Mouse (Mus musculus) E14TG2a.4 (cell line): ENCODE results near the gene Fxyd4.
A peak's percentile ranks its signal among the peaks of the same experiment; 100 is the strongest.

ENCODE experiments used
- H3K27me3 ChIP-seq: 2 replicates; pipeline ENCODE4 v1.6.1; 2014; ENCODE audit warnings: low read length, control low read depth; ENCODE audit not compliant: insufficient read depth
- H3K36me3 ChIP-seq: 2 replicates; pipeline ENCODE4 v1.6.1; 2014; ENCODE audit warnings: low read length, control low read depth; ENCODE audit not compliant: insufficient read depth
- H3K4me1 ChIP-seq: replicated peaks from 2 replicates; pipeline ENCODE4 v1.6.1; 2014; ENCODE audit warnings: low read depth, low read length, control low read depth
- H3K4me3 ChIP-seq: replicated peaks from 2 replicates; pipeline ENCODE4 v1.5.1; 2014; ENCODE audit warnings: mild to moderate bottlenecking, low read length
- H3K9me3 ChIP-seq: 2 replicates; pipeline ENCODE4 v1.6.1; 2014; ENCODE audit warnings: low read length, control low read depth
- CTCF ChIP-seq: conservative IDR thresholded peaks from 2 replicates; pipeline ENCODE4 v1.5.1; 2014; ENCODE audit warnings: low read length
- NANOG ChIP-seq: IDR thresholded peaks from 2 replicates; pipeline ENCODE4 v1.6.1; 2014; ENCODE audit warnings: borderline replicate concordance, low read length, mixed read lengths
- POU5F1 ChIP-seq: IDR thresholded peaks from 2 replicates; pipeline ENCODE4 v1.6.1; 2014; ENCODE audit warnings: low read length, borderline replicate concordance

Fxyd4 gene

GRCm38 (mm10) chr6:117908424-117908900 lies 29.0 kb downstream of the Fxyd4 start:
- peak; percentile 47; the same call in 1 of the 2 replicates for TF ChIP-seq NANOG
- TF ChIP-seq POU5F1: no peak
- H3K9me3 ChIP-seq: no peaks in the 10 kb centered on the region
- peak overlapping the region; percentile 99 for H3K4me3 ChIP-seq
- H3K27me3 ChIP-seq: no peaks in the 10 kb centered on the region
- H3K4me1 ChIP-seq: peaks cover 58% of the 10 kb centered on the region
- peaks cover 40% of the 10 kb centered on the region for H3K36me3 ChIP-seq

GRCm38 (mm10) chr6:117907979-117908355 lies 29.5 kb downstream of the Fxyd4 start:
- H3K4me3 ChIP-seq: peak overlapping the region; percentile 99
- no peaks in the 10 kb centered on the region for H3K27me3 ChIP-seq
- H3K4me1 ChIP-seq: peaks cover 54% of the 10 kb centered on the region
- TF ChIP-seq POU5F1: no peak
- TF ChIP-seq NANOG: no peak
- no peak for TF ChIP-seq CTCF
- H3K9me3 ChIP-seq: no peaks in the 10 kb centered on the region
- H3K36me3 ChIP-seq: peaks cover 35% of the 10 kb centered on the region

GRCm38 (mm10) chr6:117907301-117907978 lies 30.1 kb downstream of the Fxyd4 start:
- H3K27me3 ChIP-seq: no peaks in the 10 kb centered on the region
- H3K9me3 ChIP-seq: no peaks in the 10 kb centered on the region
- H3K4me1 ChIP-seq: peaks cover 54% of the 10 kb centered on the region
- peak overlapping the region; percentile 99 for H3K4me3 ChIP-seq
- peaks cover 31% of the 10 kb centered on the region for H3K36me3 ChIP-seq
- TF ChIP-seq CTCF (no peak), POU5F1 (no peak), NANOG (no peak)

- H3K9me3 ChIP-seq: no peaks in the 10 kb centered on the region
- peaks cover 25% of the 10 kb centered on the region for H3K36me3 ChIP-seq
- H3K4me1 ChIP-seq: peaks cover 53% of the 10 kb centered on the region
- TF ChIP-seq NANOG (no peak), CTCF (no peak), POU5F1 (no peak)
- H3K4me3 ChIP-seq: peak overlapping the region; percentile 99
- H3K27me3 ChIP-seq: no peaks in the 10 kb centered on the region
Observed at GRCm38 (mm10) chr6:117906590-117907271, 30.8 kb downstream of the Fxyd4 start.

- no peaks in the 10 kb centered on the region for H3K27me3 ChIP-seq
- H3K36me3 ChIP-seq: peaks cover 19% of the 10 kb centered on the region
- H3K9me3 ChIP-seq: no peaks in the 10 kb centered on the region
- TF ChIP-seq NANOG: no peak
- TF ChIP-seq CTCF: no peak
- no peak for TF ChIP-seq POU5F1
- peaks cover 53% of the 10 kb centered on the region for H3K4me1 ChIP-seq
- H3K4me3 ChIP-seq: peak overlapping the region; percentile 79
Observed at GRCm38 (mm10) chr6:117906015-117906531, 31.4 kb downstream of the Fxyd4 start.

GRCm38 (mm10) chr6:117905260-117905930 lies 32.1 kb downstream of the Fxyd4 start:
- Histone ChIP-seq H3K4me1 (peaks cover 54% of the 10 kb centered on the region), H3K9me3 (no peaks in the 10 kb centered on the region), H3K4me3 (peak overlapping the region; percentile 79), H3K27me3 (no peaks in the 10 kb centered on the region), H3K36me3 (peaks cover 14% of the 10 kb centered on the region)
- TF ChIP-seq POU5F1: no peak
- no peak for TF ChIP-seq CTCF
- no peak for TF ChIP-seq NANOG

- TF ChIP-seq CTCF: no peak
- no peak for TF ChIP-seq POU5F1
- no peak for TF ChIP-seq NANOG
- Histone ChIP-seq H3K27me3 (no peaks in the 10 kb centered on the region), H3K36me3 (peaks cover under 1% of the 10 kb centered on the region; the same call in 1 of the 2 replicates), H3K9me3 (no peaks in the 10 kb centered on the region), H3K4me1 (peaks cover 52% of the 10 kb centered on the region), H3K4me3 (no peak overlapping the region)
Observed at GRCm38 (mm10) chr6:117903836-117904235, 33.7 kb downstream of the Fxyd4 start.

- H3K27me3 ChIP-seq: no peaks in the 10 kb centered on the region
- TF ChIP-seq NANOG (no peak), POU5F1 (no peak), CTCF (no peak)
- H3K4me3 ChIP-seq: peak overlapping the region; percentile 20; the same call in 1 of the 2 replicates
- H3K36me3 ChIP-seq: no peaks in the 10 kb centered on the region
- no peaks in the 10 kb centered on the region for H3K9me3 ChIP-seq
- peaks cover 52% of the 10 kb centered on the region for H3K4me1 ChIP-seq
Observed at GRCm38 (mm10) chr6:117902556-117902955, 34.9 kb downstream of the Fxyd4 start.
